Mouse (Mus musculus) midbrain, postnatal 0 days (tissue): ENCODE results near the gene Dnajb4. TPM values are rescaled to one million over a fixed set of nuclear protein-coding genes. Genes with fewer than 3 reads are reported as not detected.

Experiments
- ATAC-seq: fragments of 200-750 bp; cut with Nextera tagmentation; 2 replicates; pipeline ENCODE4 v1.8.0; 2017; ENCODE audit warnings: moderate number of reproducible peaks, mild to moderate bottlenecking, moderate TSS enrichment, moderate library complexity; ENCODE audit not compliant: low FRiP score
- DNase-seq: peaks from one replicate; pipeline ENCODE4 v3.0.0-alpha.2; 2015; ENCODE audit warnings: low spot score
- H3K27ac ChIP-seq: fragments of 300-500 bp; sonication (generic); 2 replicates; pipeline ENCODE4 v1.5.1; 2014; ENCODE audit warnings: low read depth, mild to moderate bottlenecking, low read length, mixed read lengths
- H3K27me3 ChIP-seq: fragments of 300-500 bp; sonication (generic); 2 replicates; pipeline ENCODE4 v1.6.1; 2014; ENCODE audit warnings: low read length, control low read depth, mixed read lengths; ENCODE audit not compliant: insufficient read depth
- H3K36me3 ChIP-seq: fragments of 300-500 bp; sonication (generic); 2 replicates; pipeline ENCODE4 v1.6.1; 2014; ENCODE audit warnings: low read length, control low read depth, mixed read lengths; ENCODE audit not compliant: insufficient read depth
- H3K4me1 ChIP-seq: fragments of 300-500 bp; sonication (generic); 2 replicates; pipeline ENCODE4 v1.6.1; 2014; ENCODE audit warnings: mild to moderate bottlenecking, control low read depth, antibody characterized with exemption, low read length, mixed read lengths; ENCODE audit not compliant: insufficient read depth
- H3K4me2 ChIP-seq: fragments of 300-500 bp; sonication (generic); 2 replicates; pipeline ENCODE4 v1.6.1; 2014; ENCODE audit warnings: low read depth, mild to moderate bottlenecking, low read length, mixed read lengths; ENCODE audit not compliant: poor library complexity, severe bottlenecking
- H3K4me3 ChIP-seq: fragments of 300-500 bp; sonication (generic); 2 replicates; pipeline ENCODE4 v1.5.1; 2014; ENCODE audit warnings: low read depth, mild to moderate bottlenecking, low read length, moderate library complexity
- H3K9ac ChIP-seq: fragments of 300-500 bp; sonication (generic); replicated peaks from 2 replicates; pipeline ENCODE4 v1.6.1; 2014; ENCODE audit warnings: mild to moderate bottlenecking, low read length, moderate library complexity, mixed read lengths; ENCODE audit not compliant: poor library complexity, severe bottlenecking
- H3K9me3 ChIP-seq: fragments of 300-500 bp; sonication (generic); 2 replicates; pipeline ENCODE4 v1.6.1; 2016; ENCODE audit warnings: low read length, control low read depth
- CTCF ChIP-seq: IDR thresholded peaks from 2 replicates; pipeline ENCODE4 v1.5.1; 2016; ENCODE audit warnings: antibody characterized with exemption, mild to moderate bottlenecking
- WGBS: fragments of 180-500 bp; shearing (Covaris S2); extraction: QIAGEN DNeasy Blood & Tissue Kit; methylation state at CpG from one replicate; pipeline ENCODE4 v1.1.7; 2014; 5-methylcytosine and 5-hydroxymethylcytosine counted together
- polyA plus RNA-seq: library from polyadenylated mRNA; unstranded; fragments of >200 nt; fragmentation: Nextera tagmentation; extraction: Ambion mirVana; gene quantifications from 2 replicates; pipeline ENCODE4 v1.2.1, GENCODE M21; 2015
- total RNA-seq: library from RNA; depleted of rRNA; stranded (reverse); fragments of >200 nt; gene quantifications from 2 replicates; pipeline ENCODE4 v1.2.3, GENCODE M21; 2014

Gene Dnajb4
- total and polyA plus RNA-seq, 2 experiments from 2014 or later, result 43.9 to 50.3 TPM

- no peak for TF ChIP-seq CTCF
- H3K4me1 ChIP-seq, result no peaks in the 10 kb centered on the region
- H3K9me3 ChIP-seq, result no peaks in the 10 kb centered on the region
- H3K36me3 ChIP-seq, result no peaks in the 10 kb centered on the region
- no peak overlapping the region for H3K4me3 ChIP-seq
- H3K27me3 ChIP-seq, result no peaks in the 10 kb centered on the region
- no peak for ATAC-seq
- no peak for DNase-seq
- H3K9ac ChIP-seq, result no peak overlapping the region
- H3K27ac ChIP-seq, result no peak overlapping the region
- H3K4me2 ChIP-seq, result no peak overlapping the region
Observed at GRCm38 (mm10) chr3:152159321-152159720, 50.8 kb downstream of the Dnajb4 start.

GRCm38 (mm10) chr3:152158344-152159291, 51.5 kb downstream of the Dnajb4 start:
- no peak overlapping the region for H3K27ac ChIP-seq
- DNase-seq, result peak; percentile 42

GRCm38 (mm10) chr3:152156816-152157496, 53.1 kb downstream of the Dnajb4 start:
- WGBS, result 54% methylated on average over 23 of the region's 23 CpGs
- no peak for ATAC-seq
- Histone ChIP-seq H3K4me3 (no peak overlapping the region), H3K9me3 (no peaks in the 10 kb centered on the region), H3K4me1 (no peaks in the 10 kb centered on the region), H3K36me3 (no peaks in the 10 kb centered on the region), H3K27ac (no peak overlapping the region), H3K27me3 (no peaks in the 10 kb centered on the region), H3K4me2 (no peak overlapping the region), H3K9ac (no peak overlapping the region)
- no peak for DNase-seq
- TF ChIP-seq CTCF, result no peak

More at GRCm38 (mm10) chr3:152158344-152159291, 51.5 kb downstream of the Dnajb4 start:
- no peak for TF ChIP-seq CTCF
- no peak overlapping the region for H3K9ac ChIP-seq
- H3K4me1 ChIP-seq, result no peaks in the 10 kb centered on the region
- WGBS, result 72% methylated on average over 9 of the region's 10 CpGs
- ATAC-seq, result no peak
- no peaks in the 10 kb centered on the region for H3K36me3 ChIP-seq
- no peaks in the 10 kb centered on the region for H3K9me3 ChIP-seq
- no peak overlapping the region for H3K4me3 ChIP-seq
- H3K4me2 ChIP-seq, result no peak overlapping the region
- no peaks in the 10 kb centered on the region for H3K27me3 ChIP-seq

GRCm38 (mm10) chr3:152155296-152155948, 54.7 kb downstream of the Dnajb4 start:
- Histone ChIP-seq H3K27me3 (no peaks in the 10 kb centered on the region), H3K27ac (no peak overlapping the region), H3K4me2 (no peak overlapping the region), H3K4me1 (no peaks in the 10 kb centered on the region), H3K36me3 (no peaks in the 10 kb centered on the region), H3K9ac (no peak overlapping the region), H3K9me3 (no peaks in the 10 kb centered on the region), H3K4me3 (no peak overlapping the region)
- TF ChIP-seq CTCF, result no peak
- DNase-seq, result no peak
- 41% methylated on average over 11 of the region's 11 CpGs for WGBS
- no peak for ATAC-seq

GRCm38 (mm10) chr3:152154095-152154494, 56.0 kb downstream of the Dnajb4 start:
- Histone ChIP-seq H3K4me2 (no peak overlapping the region), H3K27me3 (no peaks in the 10 kb centered on the region), H3K4me3 (no peak overlapping the region), H3K9ac (no peak overlapping the region), H3K9me3 (no peaks in the 10 kb centered on the region), H3K27ac (no peak overlapping the region), H3K36me3 (no peaks in the 10 kb centered on the region), H3K4me1 (no peaks in the 10 kb centered on the region)
- WGBS, result 93% methylated on average over 5 of the region's 5 CpGs
- ATAC-seq (no peak), DNase-seq (no peak)
- no peak for TF ChIP-seq CTCF
